Mouse (Mus musculus): ENCODE measurements around the gene Mmgt2.

DNA sequence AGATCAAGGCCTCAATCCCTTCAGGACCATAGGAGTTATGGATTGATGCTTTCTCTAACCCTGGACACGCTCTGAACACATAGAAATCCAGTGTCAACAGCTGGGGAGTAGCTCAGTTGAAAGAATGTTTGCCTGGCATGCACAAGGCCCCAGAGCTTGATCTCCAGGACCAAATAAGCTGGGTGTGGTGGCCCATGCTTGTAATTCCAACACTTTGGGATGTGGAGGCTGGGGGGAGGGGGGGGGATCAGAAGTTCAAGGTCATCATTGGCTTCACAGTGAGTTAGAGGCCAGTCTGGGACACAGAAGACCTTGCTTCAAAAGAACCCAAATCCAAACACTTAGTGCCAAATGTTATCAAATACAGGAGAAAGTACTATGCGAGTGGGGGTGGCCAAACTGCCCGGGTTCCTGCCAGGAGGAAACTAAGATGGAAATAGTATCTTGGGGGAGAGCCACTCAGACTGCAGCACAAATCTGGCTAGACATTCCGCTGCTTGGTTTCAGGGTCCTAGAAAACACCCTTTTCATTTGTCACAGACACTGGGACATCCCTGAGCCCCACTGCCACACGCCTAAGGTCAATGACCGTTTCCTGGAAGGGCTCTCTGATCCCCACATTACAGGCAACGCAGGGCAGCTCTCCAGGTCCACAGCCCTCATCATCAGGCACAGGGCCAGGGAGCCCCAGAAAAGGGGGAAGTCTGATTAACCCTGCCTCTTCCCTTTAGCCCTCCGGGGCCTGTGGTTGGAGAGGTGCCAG lies 2.6 kb upstream of the Mmgt2 start:
- TF ChIP-seq CTCF (IDR thresholded peaks at IDR 0.05; ENCODE audit: control insufficient read depth, insufficient read depth, low read length) (no peak), POLR2A (IDR thresholded peaks at IDR 0.05; ENCODE audit: borderline replicate concordance, control insufficient read depth, low read depth, low read length) (no peak)

All from bone marrow, adult 2 months (tissue).